8 mouse cellular contexts compared by ENCODE assay signal in genomic region chr9:106477649-106478048, GRCm38 (mm10). TPM values are rescaled to one million over a fixed set of nuclear protein-coding genes. Genes with fewer than 3 reads are reported as not detected.
A peak's percentile ranks its signal among the peaks of the same experiment; 100 is the strongest.
DNase-seq lines count a peak whose midpoint lies in the region; ATAC-seq and TF ChIP-seq lines count a peak whose summit lies in the region.

No protein-coding gene starts in this region.

- ATAC-seq in embryonic facial prominence, embryonic 13.5 days (ENCODE audit: insufficient number of reproducible peaks, insufficient read depth, low FRiP score, low TSS enrichment, low read depth): no peak
- ATAC-seq in intestine, embryonic 16.5 days: no peak

- peak overlapping the region; percentile 95 for H3K4me2 ChIP-seq in embryonic facial prominence, embryonic 13.5 days
- H3K4me2 ChIP-seq in intestine, embryonic 16.5 days (ENCODE audit: low read depth, low read length): peak overlapping the region; percentile 92
- peak overlapping the region; percentile 84 for H3K4me2 ChIP-seq in myocyte (ENCODE audit: low read depth)

- H3K27me3 ChIP-seq in kidney, adult 2 months (replicated peaks; ENCODE audit: control insufficient read depth, insufficient read depth, low read length): no peaks in the 10 kb centered on the region
- H3K27me3 ChIP-seq in C2C12 (ENCODE audit: control insufficient read depth, insufficient read depth, insufficient read length) (no peaks in the 10 kb centered on the region), myocyte (ENCODE audit: control insufficient read depth, insufficient read depth, insufficient read length) (no peaks in the 10 kb centered on the region)
- H3K27me3 ChIP-seq in embryonic facial prominence, embryonic 13.5 days: no peaks in the 10 kb centered on the region
- H3K27me3 ChIP-seq in intestine, embryonic 16.5 days (replicated peaks; ENCODE audit: control insufficient read depth, insufficient read depth, low read length): no peaks in the 10 kb centered on the region

- no peaks in the 10 kb centered on the region for H3K36me3 ChIP-seq in kidney, adult 2 months (ENCODE audit: control insufficient read depth, insufficient read depth, low read length)
- H3K36me3 ChIP-seq in C2C12 (ENCODE audit: control insufficient read depth, insufficient read depth) (peaks cover 5% of the 10 kb centered on the region), myocyte (ENCODE audit: control insufficient read depth, insufficient read depth) (peaks cover 5% of the 10 kb centered on the region)
- peaks cover 26% of the 10 kb centered on the region for H3K36me3 ChIP-seq in embryonic facial prominence, embryonic 13.5 days
- H3K36me3 ChIP-seq in intestine, embryonic 16.5 days (ENCODE audit: control insufficient read depth, insufficient read depth, low read length): peaks cover 6% of the 10 kb centered on the region; the same call in 1 of the 2 replicates

- H3ac ChIP-seq in C2C12 (ENCODE audit: control insufficient read depth, insufficient read length, low read depth) (peak overlapping the region; percentile 83), myocyte (ENCODE audit: control insufficient read depth, insufficient read length) (peak overlapping the region; percentile 36)

- H3K79me2 ChIP-seq in C2C12 (ENCODE audit: control insufficient read depth, insufficient read depth) (peaks cover 53% of the 10 kb centered on the region), myocyte (ENCODE audit: control insufficient read depth, insufficient read depth) (peaks cover 8% of the 10 kb centered on the region)

- H3K9me3 ChIP-seq in embryonic facial prominence, embryonic 13.5 days: no peaks in the 10 kb centered on the region
- no peaks in the 10 kb centered on the region for H3K9me3 ChIP-seq in intestine, embryonic 16.5 days (ENCODE audit: control insufficient read depth, low read length)

- 1% methylated on average over 16 of the region's 16 CpGs for WGBS in kidney, adult 2 months
- WGBS in embryonic facial prominence, embryonic 13.5 days: 4% methylated on average over 16 of the region's 16 CpGs
- 3% methylated on average over 16 of the region's 16 CpGs for WGBS in intestine, embryonic 16.5 days

- H3K9ac ChIP-seq in embryonic facial prominence, embryonic 13.5 days: peak overlapping the region; percentile 81
- peak overlapping the region; percentile 73 for H3K9ac ChIP-seq in intestine, embryonic 16.5 days (ENCODE audit: low read depth, low read length)

- TF ChIP-seq CTCF in kidney, adult 2 months (conservative IDR thresholded peaks at IDR 0.05; ENCODE audit: insufficient read depth, insufficient read length, low read depth, low read length): no peak
- no peak for TF ChIP-seq CTCF in C2C12 (IDR thresholded peaks at IDR 0.05; ENCODE audit: control insufficient read depth, insufficient read depth, insufficient read length)

- DNase-seq in kidney, adult 2 months: no peak
- DNase-seq in kidney, adult 9 months: no peak
- DNase-seq in yolk sac, embryonic 10.5 days (ENCODE audit: low spot score): no peak
- no peak for DNase-seq in retina, postnatal 1 day

- peaks cover 18% of the 10 kb centered on the region for H3K79me3 ChIP-seq in C2C12 (ENCODE audit: low read depth)

- H3K4me3 ChIP-seq in kidney, adult 2 months (ENCODE audit: insufficient read depth, low read depth, low read length): peak overlapping the region; percentile 54
- H3K4me3 ChIP-seq in C2C12 (ENCODE audit: insufficient read depth, poor library complexity, severe bottlenecking): peak overlapping the region; percentile 61
- H3K4me3 ChIP-seq in embryonic facial prominence, embryonic 13.5 days: peak overlapping the region; percentile 77
- peak overlapping the region; percentile 87 for H3K4me3 ChIP-seq in intestine, embryonic 16.5 days (ENCODE audit: low read length)
- H3K4me3 ChIP-seq in myocyte: peak overlapping the region; percentile 54

- no peak overlapping the region for H3K27ac ChIP-seq in kidney, adult 2 months (ENCODE audit: insufficient read depth, low read depth, low read length)
- H3K27ac ChIP-seq in embryonic facial prominence, embryonic 13.5 days: no peak overlapping the region
- H3K27ac ChIP-seq in intestine, embryonic 16.5 days (ENCODE audit: low read length): peak overlapping the region; percentile 41; the same call in 1 of the 2 replicates

- peaks cover 18% of the 10 kb centered on the region for H3K4me1 ChIP-seq in kidney, adult 2 months (ENCODE audit: control insufficient read depth, insufficient read depth, low read length)
- H3K4me1 ChIP-seq in embryonic facial prominence, embryonic 13.5 days: peaks cover 46% of the 10 kb centered on the region
- peaks cover 40% of the 10 kb centered on the region for H3K4me1 ChIP-seq in intestine, embryonic 16.5 days (ENCODE audit: control insufficient read depth, insufficient read depth, low read length)

- no peak for TF ChIP-seq POLR2A in kidney, adult 2 months (IDR thresholded peaks at IDR 0.05; ENCODE audit: low read depth, low read length)
- TF ChIP-seq POLR2A in myocyte (IDR thresholded peaks at IDR 0.05; ENCODE audit: insufficient read length, low read depth): no peak

TF ChIP-seq in C2C12, 6 proteins besides CTCF, POLR2A, EP300 and RAD21:
- TF ChIP-seq CEBPB (IDR thresholded peaks at IDR 0.05; ENCODE audit: low read depth): no peak
- TF ChIP-seq MAX (IDR thresholded peaks at IDR 0.05): no peak

TF ChIP-seq in myocyte, 11 proteins besides CTCF, POLR2A, EP300 and RAD21:
- TF ChIP-seq CEBPB (IDR thresholded peaks at IDR 0.05; ENCODE audit: insufficient read depth, poor library complexity, severe bottlenecking): no peak
- TF ChIP-seq POLR2AphosphoS2 (IDR thresholded peaks at IDR 0.05; ENCODE audit: insufficient read length, low read depth): no peak
- TF ChIP-seq MAX (IDR thresholded peaks at IDR 0.05; ENCODE audit: low read depth): no peak
- no peak for TF ChIP-seq MYOG (IDR thresholded peaks at IDR 0.05; ENCODE audit: control insufficient read depth in 1 of 3, insufficient read depth in 1 of 3, insufficient read length in 2 of 3, low read depth in 2 of 3)
- no peak for TF ChIP-seq E2F4 (IDR thresholded peaks at IDR 0.05; ENCODE audit: insufficient read depth)
- no peak for TF ChIP-seq USF1 (IDR thresholded peaks at IDR 0.05; ENCODE audit: low read depth)
- no peak for TF ChIP-seq TCF12 (IDR thresholded peaks at IDR 0.05; ENCODE audit: insufficient read depth, poor library complexity, severe bottlenecking)
- TF ChIP-seq MYOD1 (IDR thresholded peaks at IDR 0.05; ENCODE audit: control insufficient read depth in 1 of 3, insufficient read length in 2 of 3, low read depth in 2 of 3): no peak
- no peak for TF ChIP-seq REST (IDR thresholded peaks at IDR 0.05; ENCODE audit: insufficient read depth, insufficient read length)
- no peak for TF ChIP-seq SRF (IDR thresholded peaks at IDR 0.05; ENCODE audit: control insufficient read depth, insufficient read length, low read depth)
- TF ChIP-seq TCF3 (IDR thresholded peaks at IDR 0.05; ENCODE audit: insufficient read length, low read depth): no peak

RNA-seq across cellular contexts. Expression of gene Parp3, which starts 0.9 kb away (rescaled TPM):
- polyA plus RNA-seq in kidney, adult 2 months (2012; rRNA removed): 25.8 and 31.9 TPM in 2 replicates
- polyA plus RNA-seq in C2C12 (2012; fragmentation: generic; extraction: Trizol) (26.8 TPM), myocyte (2012; fragmentation: generic; extraction: Trizol) (66.1 TPM)
- 3.2 and 4.1 TPM in 2 replicates for polyA plus RNA-seq in embryonic facial prominence, embryonic 13.5 days (2015; fragmentation: Nextera tagmentation; extraction: Ambion mirVana)
- polyA plus RNA-seq in intestine, embryonic 16.5 days (2015; fragmentation: Nextera tagmentation; extraction: Ambion mirVana): 3.0 TPM in 2 replicates

RNA-seq across cellular contexts. Expression of gene Rrp9, which starts 1.9 kb away (rescaled TPM):
- polyA plus RNA-seq in kidney, adult 2 months (2012; rRNA removed): 17.5 and 20.7 TPM in 2 replicates
- polyA plus RNA-seq in C2C12 (2012; fragmentation: generic; extraction: Trizol): 109 TPM
- polyA plus RNA-seq in embryonic facial prominence, embryonic 13.5 days (2015; fragmentation: Nextera tagmentation; extraction: Ambion mirVana): 43.9 and 49.8 TPM in 2 replicates
- polyA plus RNA-seq in intestine, embryonic 16.5 days (2015; fragmentation: Nextera tagmentation; extraction: Ambion mirVana): 45.9 and 52.0 TPM in 2 replicates
- polyA plus RNA-seq in myocyte (2012; fragmentation: generic; extraction: Trizol): 69.4 TPM

RNA-seq across cellular contexts. Expression of gene Gpr62, which starts 11.9 kb away (rescaled TPM):
- 0.07 TPM in 1 of 2 replicates, not detected in the other for polyA plus RNA-seq in kidney, adult 2 months (2012; rRNA removed)
- polyA plus RNA-seq in C2C12 (2012; fragmentation: generic; extraction: Trizol): 0.29 TPM
- polyA plus RNA-seq in embryonic facial prominence, embryonic 13.5 days (2015; fragmentation: Nextera tagmentation; extraction: Ambion mirVana): 0.53 TPM in 1 of 2 replicates, not detected in the other
- polyA plus RNA-seq in intestine, embryonic 16.5 days (2015; fragmentation: Nextera tagmentation; extraction: Ambion mirVana): 0.11 TPM in 2 replicates
- polyA plus RNA-seq in myocyte (2012; fragmentation: generic; extraction: Trizol): 0.46 TPM

RNA-seq across cellular contexts. Expression of gene Iqcf1, which starts 22.1 kb away (rescaled TPM):
- not detected in 2 replicates for polyA plus RNA-seq in kidney, adult 2 months (2012; rRNA removed)
- polyA plus RNA-seq in C2C12 (2012; fragmentation: generic; extraction: Trizol) (0.08 TPM), myocyte (2012; fragmentation: generic; extraction: Trizol) (not detected)
- polyA plus RNA-seq in embryonic facial prominence, embryonic 13.5 days (2015; fragmentation: Nextera tagmentation; extraction: Ambion mirVana): not detected in 2 replicates
- polyA plus RNA-seq in intestine, embryonic 16.5 days (2015; fragmentation: Nextera tagmentation; extraction: Ambion mirVana): not detected in 2 replicates

RNA-seq across cellular contexts. Expression of gene Pcbp4, which starts 24.6 kb away (rescaled TPM):
- polyA plus RNA-seq in kidney, adult 2 months (2012; rRNA removed): 90.3 and 115 TPM in 2 replicates
- 294 TPM for polyA plus RNA-seq in C2C12 (2012; fragmentation: generic; extraction: Trizol)
- polyA plus RNA-seq in embryonic facial prominence, embryonic 13.5 days (2015; fragmentation: Nextera tagmentation; extraction: Ambion mirVana): 128 and 133 TPM in 2 replicates
- polyA plus RNA-seq in intestine, embryonic 16.5 days (2015; fragmentation: Nextera tagmentation; extraction: Ambion mirVana): 30.5 and 32.6 TPM in 2 replicates
- 274 TPM for polyA plus RNA-seq in myocyte (2012; fragmentation: generic; extraction: Trizol)
